In genomic region chr5:122318100-122318499, GRCm38 (mm10) we compare ENCODE assay signal across 9 mouse cellular contexts. TPM values are rescaled to one million over a fixed set of nuclear protein-coding genes. Genes with fewer than 3 reads are reported as not detected.
DNase-seq lines count a peak whose midpoint lies in the region; ATAC-seq and TF ChIP-seq lines count a peak whose summit lies in the region.
"Had no signal": no experiment of that assay in that cellular context is flagged by ENCODE, and none has a peak within 500 bp of the region (broad histone marks: within the 10 kb centered on the region; RNA-seq: fewer than 3 reads in every experiment).

No protein-coding gene starts in this region.

- no peaks in the 10 kb centered on the region for H3K79me2 ChIP-seq in MEL (ENCODE audit: control insufficient read depth, insufficient read depth, low read length, poor library complexity)

- TF ChIP-seq POLR2A in MEL (IDR thresholded peaks at IDR 0.05; ENCODE audit: control insufficient read depth in 1 of 2, insufficient read depth in 1 of 2, low read depth in 1 of 2, low read length in 2 of 2, poor library complexity in 1 of 2), result no peak

- peak; percentile 14 to 49 (median 34); a peak in 3 of 6 replicates for TF ChIP-seq CTCF in MEL (IDR thresholded peaks at IDR 0.05 in 2 of 3, conservative IDR thresholded peaks at IDR 0.05 in 1 of 3; ENCODE audit: control insufficient read depth in 1 of 3, insufficient read depth in 1 of 3, low read depth in 2 of 3, low read length in 3 of 3, poor library complexity in 1 of 3, severe bottlenecking in 1 of 3)

- H3K4me1 ChIP-seq in intestine, embryonic 15.5 days (replicated peaks), result no peaks in the 10 kb centered on the region; the same call in 1 of the 2 replicates
- H3K4me1 ChIP-seq in intestine, embryonic 16.5 days (ENCODE audit: control insufficient read depth, insufficient read depth, low read length), result no peaks in the 10 kb centered on the region
- H3K4me1 ChIP-seq in MEL (ENCODE audit: control insufficient read depth in 1 of 2, insufficient read depth in 2 of 2, low read length in 2 of 2), result peaks cover 0 to 7% of the 10 kb centered on the region in 2 experiments; a peak in 2 of 4 replicates
- H3K4me1 ChIP-seq in heart, embryonic 16.5 days (ENCODE audit: control insufficient read depth, insufficient read depth, low read length), result peaks cover 61% of the 10 kb centered on the region
- no peaks in the 10 kb centered on the region for H3K4me1 ChIP-seq in forebrain, embryonic 14.5 days (ENCODE audit: control insufficient read depth, insufficient read depth, low read length)

- TF ChIP-seq RAD21 in MEL (IDR thresholded peaks at IDR 0.05; ENCODE audit: low read depth, low read length), result peak; percentile 11; the same call in 1 of the 2 replicates

- 83% methylated on average over 3 of the region's 3 CpGs for WGBS in intestine, embryonic 15.5 days
- 84% methylated on average over 3 of the region's 3 CpGs for WGBS in intestine, embryonic 16.5 days
- WGBS in heart, embryonic 16.5 days, result 75% methylated on average over 3 of the region's 3 CpGs
- 76% methylated on average over 3 of the region's 3 CpGs for WGBS in forebrain, embryonic 14.5 days

- TF ChIP-seq EP300 in MEL (IDR thresholded peaks at IDR 0.05; ENCODE audit: low read depth in 1 of 2, low read length in 2 of 2), result no peak

- H3K27ac ChIP-seq in intestine, embryonic 15.5 days, result no peak overlapping the region
- H3K27ac ChIP-seq in intestine, embryonic 16.5 days (ENCODE audit: low read length), result no peak overlapping the region
- H3K27ac ChIP-seq in MEL (ENCODE audit: control insufficient read depth, low read depth, low read length), result no peak overlapping the region
- peak overlapping the region; percentile 37 for H3K27ac ChIP-seq in heart, embryonic 16.5 days (ENCODE audit: low read length)
- no peak overlapping the region for H3K27ac ChIP-seq in forebrain, embryonic 14.5 days (ENCODE audit: low read depth, low read length)

- H3K4me2 ChIP-seq in intestine, embryonic 15.5 days (replicated peaks), result no peak overlapping the region
- H3K4me2 ChIP-seq in intestine, embryonic 16.5 days (ENCODE audit: low read depth, low read length), result no peak overlapping the region
- no peak overlapping the region for H3K4me2 ChIP-seq in heart, embryonic 16.5 days (ENCODE audit: low read depth, low read length)
- H3K4me2 ChIP-seq in forebrain, embryonic 14.5 days (ENCODE audit: low read length), result no peak overlapping the region

- H3K9me3 ChIP-seq in intestine, embryonic 15.5 days, result no peaks in the 10 kb centered on the region
- H3K9me3 ChIP-seq in intestine, embryonic 16.5 days (ENCODE audit: control insufficient read depth, low read length), result no peaks in the 10 kb centered on the region
- H3K9me3 ChIP-seq in MEL (replicated peaks; ENCODE audit: insufficient read depth, low read length), result no peaks in the 10 kb centered on the region
- H3K9me3 ChIP-seq in heart, embryonic 16.5 days (replicated peaks; ENCODE audit: control insufficient read depth, low read length), result no peaks in the 10 kb centered on the region
- H3K9me3 ChIP-seq in forebrain, embryonic 14.5 days (replicated peaks; ENCODE audit: control insufficient read depth, low read length), result no peaks in the 10 kb centered on the region
- H3K9me3 ChIP-seq: megakaryocyte, embryonic 14.5 days had no signal

- ATAC-seq in intestine, embryonic 15.5 days, result peak; percentile 34
- ATAC-seq in intestine, embryonic 16.5 days, result no peak; the same call in 1 of the 2 replicates
- ATAC-seq in heart, embryonic 16.5 days (replicated peaks; ENCODE audit: extremely low read depth, insufficient read depth, low FRiP score), result no peak
- ATAC-seq in monocyte, adult 5-6 weeks (replicated peaks; ENCODE audit: insufficient number of reproducible peaks, low FRiP score, low TSS enrichment, poor library complexity, severe bottlenecking), result peak; percentile 93
- ATAC-seq in frontal cortex, adult (ENCODE audit: low TSS enrichment), result no peak
- no peak for ATAC-seq in forebrain, embryonic 14.5 days

- intact Hi-C loops in left cerebral cortex, postnatal 25 days (cut with DNase I), result loop anchor here (5.0 kb wide), 2 partner anchors 34 to 36 kb away; partner anchors contain the start of genes Pptc7, Rad9b and Vps29

- no peaks in the 10 kb centered on the region for H3K27me3 ChIP-seq in intestine, embryonic 15.5 days (replicated peaks)
- no peaks in the 10 kb centered on the region for H3K27me3 ChIP-seq in intestine, embryonic 16.5 days (replicated peaks; ENCODE audit: control insufficient read depth, insufficient read depth, low read length)
- no peaks in the 10 kb centered on the region for H3K27me3 ChIP-seq in MEL (ENCODE audit: control insufficient read depth in 1 of 2, insufficient read depth in 2 of 2, low read length in 2 of 2)
- no peaks in the 10 kb centered on the region for H3K27me3 ChIP-seq in heart, embryonic 16.5 days (ENCODE audit: control insufficient read depth, insufficient read depth, low read length)
- H3K27me3 ChIP-seq in forebrain, embryonic 14.5 days (replicated peaks; ENCODE audit: control insufficient read depth, insufficient read depth, low read length), result no peaks in the 10 kb centered on the region
- H3K27me3 ChIP-seq: megakaryocyte, embryonic 14.5 days had no signal

- peaks cover 20% of the 10 kb centered on the region for H3K36me3 ChIP-seq in intestine, embryonic 15.5 days
- no peaks in the 10 kb centered on the region; the same call in 1 of the 2 replicates for H3K36me3 ChIP-seq in intestine, embryonic 16.5 days (ENCODE audit: control insufficient read depth, insufficient read depth, low read length)
- H3K36me3 ChIP-seq in MEL (ENCODE audit: control insufficient read depth in 1 of 2, insufficient read depth in 2 of 2, low read length in 2 of 2), result peaks cover 5 to 8% of the 10 kb centered on the region in 2 experiments; a peak in 3 of 4 replicates
- H3K36me3 ChIP-seq in heart, embryonic 16.5 days (ENCODE audit: control insufficient read depth, insufficient read depth), result peaks cover 18% of the 10 kb centered on the region
- H3K36me3 ChIP-seq in forebrain, embryonic 14.5 days (ENCODE audit: control insufficient read depth, insufficient read depth, low read length), result peaks cover 39% of the 10 kb centered on the region

- no peak overlapping the region for H3K9ac ChIP-seq in intestine, embryonic 15.5 days
- H3K9ac ChIP-seq in intestine, embryonic 16.5 days (ENCODE audit: low read depth, low read length), result no peak overlapping the region
- no peak overlapping the region for H3K9ac ChIP-seq in MEL (ENCODE audit: control insufficient read depth, low read depth, low read length, poor library complexity, severe bottlenecking)
- peak overlapping the region; percentile 41; the same call in 1 of the 2 replicates for H3K9ac ChIP-seq in heart, embryonic 16.5 days (ENCODE audit: low read length)
- H3K9ac ChIP-seq in forebrain, embryonic 14.5 days (ENCODE audit: low read length), result no peak overlapping the region

- peak; percentile 59 for DNase-seq in MEL (ENCODE audit: low read depth, low spot score)
- no peak for DNase-seq in forebrain, embryonic 14.5 days (ENCODE audit: low spot score)
- DNase-seq in left cerebral cortex, postnatal 25 days (ENCODE audit: low spot score in 2 of 2), result no peak

- no peak overlapping the region for H3K4me3 ChIP-seq in intestine, embryonic 15.5 days (replicated peaks)
- H3K4me3 ChIP-seq in intestine, embryonic 16.5 days (ENCODE audit: low read length), result no peak overlapping the region
- H3K4me3 ChIP-seq in MEL (ENCODE audit: control insufficient read depth in 1 of 2, insufficient read depth in 1 of 2, low read depth in 2 of 2, low read length in 2 of 2), result no peak overlapping the region
- H3K4me3 ChIP-seq in heart, embryonic 16.5 days (ENCODE audit: low read length), result no peak overlapping the region
- H3K4me3 ChIP-seq in forebrain, embryonic 14.5 days (ENCODE audit: low read depth, low read length), result no peak overlapping the region
- H3K4me3 ChIP-seq: megakaryocyte, embryonic 14.5 days had no signal

RNA-seq across cellular contexts. Expression of gene Pptc7, which starts 33.9 kb away (rescaled TPM):
- polyA plus RNA-seq in intestine, embryonic 15.5 days (2015; fragmentation: Nextera tagmentation; extraction: Ambion mirVana), result 10.4 and 11.0 TPM in 2 replicates
- 6.8 and 9.9 TPM in 2 replicates for polyA plus RNA-seq in intestine, embryonic 16.5 days (2015; fragmentation: Nextera tagmentation; extraction: Ambion mirVana)
- total RNA-seq in MEL (2012; rRNA removed), result 16.0 and 17.3 TPM in 2 replicates
- 10 to 100 TPM in 1 of 2 experiments, not detected in 1; 22.3 TPM for polyA plus RNA-seq in MEL (2012; ENCODE audit: insufficient read depth in 1 of 2, insufficient read length in 2 of 2, low read depth in 1 of 2, low replicate concordance in 2 of 2, missing spikeins in 1 of 2)
- 15.0 and 15.5 TPM in 2 replicates for polyA plus RNA-seq in heart, embryonic 16.5 days (2015; fragmentation: Nextera tagmentation; extraction: Ambion mirVana)
- 33.3 to 37.2 TPM (median 36.9 TPM) in 3 replicates for total RNA-seq in monocyte, adult 5-6 weeks (2017)
- polyA plus RNA-seq in forebrain, embryonic 14.5 days (2014; fragmentation: Nextera tagmentation; extraction: Ambion mirVana), result 5.2 and 5.9 TPM in 2 replicates
- 10 to 100 TPM; 36.7 to 43.8 TPM for total RNA-seq in left cerebral cortex, postnatal 25 days (2021)

RNA-seq across cellular contexts. Expression of gene Rad9b, which starts 35.9 kb away (rescaled TPM):
- 8.6 and 9.2 TPM in 2 replicates for polyA plus RNA-seq in intestine, embryonic 15.5 days (2015; fragmentation: Nextera tagmentation; extraction: Ambion mirVana)
- 7.4 and 7.6 TPM in 2 replicates for polyA plus RNA-seq in intestine, embryonic 16.5 days (2015; fragmentation: Nextera tagmentation; extraction: Ambion mirVana)
- total RNA-seq in MEL (2012; rRNA removed), result 7.3 and 9.1 TPM in 2 replicates
- 10 to 100 TPM in 1 of 2 experiments, not detected in 1; 11.1 TPM for polyA plus RNA-seq in MEL (2012; ENCODE audit: insufficient read depth in 1 of 2, insufficient read length in 2 of 2, low read depth in 1 of 2, low replicate concordance in 2 of 2, missing spikeins in 1 of 2)
- polyA plus RNA-seq in heart, embryonic 16.5 days (2015; fragmentation: Nextera tagmentation; extraction: Ambion mirVana), result 8.1 and 11.0 TPM in 2 replicates
- total RNA-seq in monocyte, adult 5-6 weeks (2017), result 3.9 to 8.9 TPM (median 7.4 TPM) in 3 replicates
- 12.2 and 13.1 TPM in 2 replicates for polyA plus RNA-seq in forebrain, embryonic 14.5 days (2014; fragmentation: Nextera tagmentation; extraction: Ambion mirVana)
- 1 to 10 TPM; 2.8 to 3.4 TPM for total RNA-seq in left cerebral cortex, postnatal 25 days (2021)

RNA-seq across cellular contexts. Expression of gene Vps29, which starts 36.1 kb away (rescaled TPM):
- 268 and 278 TPM in 2 replicates for polyA plus RNA-seq in intestine, embryonic 15.5 days (2015; fragmentation: Nextera tagmentation; extraction: Ambion mirVana)
- 289 and 291 TPM in 2 replicates for polyA plus RNA-seq in intestine, embryonic 16.5 days (2015; fragmentation: Nextera tagmentation; extraction: Ambion mirVana)
- 91.9 and 92.1 TPM in 2 replicates for total RNA-seq in MEL (2012; rRNA removed)
- polyA plus RNA-seq in MEL (2012; ENCODE audit: insufficient read depth in 1 of 2, insufficient read length in 2 of 2, low read depth in 1 of 2, low replicate concordance in 2 of 2, missing spikeins in 1 of 2), result 100 to 1,000 TPM; 101 to 424 TPM
- polyA plus RNA-seq in heart, embryonic 16.5 days (2015; fragmentation: Nextera tagmentation; extraction: Ambion mirVana), result 198 and 200 TPM in 2 replicates
- total RNA-seq in monocyte, adult 5-6 weeks (2017), result 63.4 to 67.5 TPM (median 67.5 TPM) in 3 replicates
- 288 and 315 TPM in 2 replicates for polyA plus RNA-seq in forebrain, embryonic 14.5 days (2014; fragmentation: Nextera tagmentation; extraction: Ambion mirVana)
- total RNA-seq in left cerebral cortex, postnatal 25 days (2021), result 100 to 1,000 TPM; 189 to 208 TPM

RNA-seq across cellular contexts. Expression of gene Gpn3, which starts 53.6 kb away (rescaled TPM):
- polyA plus RNA-seq in intestine, embryonic 15.5 days (2015; fragmentation: Nextera tagmentation; extraction: Ambion mirVana), result 62.9 and 67.2 TPM in 2 replicates
- 55.0 and 59.2 TPM in 2 replicates for polyA plus RNA-seq in intestine, embryonic 16.5 days (2015; fragmentation: Nextera tagmentation; extraction: Ambion mirVana)
- 81.1 and 85.6 TPM in 2 replicates for total RNA-seq in MEL (2012; rRNA removed)
- 10 to 100 TPM in 1 of 2 experiments, not detected in 1; 89.9 TPM for polyA plus RNA-seq in MEL (2012; ENCODE audit: insufficient read depth in 1 of 2, insufficient read length in 2 of 2, low read depth in 1 of 2, low replicate concordance in 2 of 2, missing spikeins in 1 of 2)
- polyA plus RNA-seq in heart, embryonic 16.5 days (2015; fragmentation: Nextera tagmentation; extraction: Ambion mirVana), result 51.3 and 68.6 TPM in 2 replicates
- 42.8 to 46.5 TPM (median 45.0 TPM) in 3 replicates for total RNA-seq in monocyte, adult 5-6 weeks (2017)
- polyA plus RNA-seq in forebrain, embryonic 14.5 days (2014; fragmentation: Nextera tagmentation; extraction: Ambion mirVana), result 54.9 and 57.2 TPM in 2 replicates
- total RNA-seq in left cerebral cortex, postnatal 25 days (2021), result 10 to 100 TPM; 24.9 to 25.8 TPM

RNA-seq across cellular contexts. Expression of gene Tctn1, which starts 53.8 kb away (rescaled TPM):
- polyA plus RNA-seq in intestine, embryonic 15.5 days (2015; fragmentation: Nextera tagmentation; extraction: Ambion mirVana), result 3.0 and 3.2 TPM in 2 replicates
- polyA plus RNA-seq in intestine, embryonic 16.5 days (2015; fragmentation: Nextera tagmentation; extraction: Ambion mirVana), result 3.2 and 3.5 TPM in 2 replicates
- total RNA-seq in MEL (2012; rRNA removed), result 2.5 and 3.8 TPM in 2 replicates
- polyA plus RNA-seq in MEL (2012; ENCODE audit: insufficient read depth in 1 of 2, insufficient read length in 2 of 2, low read depth in 1 of 2, low replicate concordance in 2 of 2, missing spikeins in 1 of 2), result 1 to 10 TPM in 1 of 2 experiments, not detected in 1; 6.0 TPM
- polyA plus RNA-seq in heart, embryonic 16.5 days (2015; fragmentation: Nextera tagmentation; extraction: Ambion mirVana), result 2.9 and 3.2 TPM in 2 replicates
- total RNA-seq in monocyte, adult 5-6 weeks (2017), result 1.1 to 4.4 TPM (median 2.0 TPM) in 3 replicates
- polyA plus RNA-seq in forebrain, embryonic 14.5 days (2014; fragmentation: Nextera tagmentation; extraction: Ambion mirVana), result 3.5 and 3.6 TPM in 2 replicates
- 10 to 100 TPM in 1 of 2 experiments, 1 to 10 TPM in 1; 9.7 to 12.9 TPM for total RNA-seq in left cerebral cortex, postnatal 25 days (2021)

Comparison
In these comparisons a context has a peak if more than half of its experiments do, and no peak if none do; other contexts are left out.
1. ATAC-seq: peak in intestine, embryonic 15.5 days (single experiment) and monocyte, adult 5-6 weeks (single experiment); none in intestine, embryonic 16.5 days (single experiment), heart, embryonic 16.5 days (single experiment), frontal cortex, adult (single experiment) and forebrain, embryonic 14.5 days (single experiment).